In the genomic region with DNA sequence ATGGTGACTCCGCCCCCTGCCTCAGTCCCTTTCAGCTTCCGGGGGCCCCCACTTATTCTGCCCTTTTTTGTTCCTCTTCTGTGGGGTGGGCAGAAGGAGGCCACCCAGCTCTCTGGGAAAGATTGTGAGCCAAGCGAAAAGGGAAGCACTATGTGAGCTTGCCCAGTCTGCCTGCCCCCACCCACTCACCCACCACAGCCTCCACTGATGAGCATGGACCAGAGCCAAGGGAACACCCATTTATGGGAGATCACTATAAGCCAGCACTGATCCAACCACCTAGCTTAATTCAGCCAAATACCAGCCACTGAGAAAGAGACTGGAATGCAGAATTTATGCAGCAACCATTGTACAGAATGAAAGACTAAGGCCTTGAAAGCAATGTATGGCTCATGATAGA, we compare ENCODE assay signal across 10 mouse cellular contexts. TPM values are rescaled to one million over a fixed set of nuclear protein-coding genes. Genes with fewer than 3 reads are reported as not detected.
A peak's percentile ranks its signal among the peaks of the same experiment; 100 is the strongest.
DNase-seq lines count a peak whose midpoint lies in the region; ATAC-seq lines count a peak whose summit lies in the region.
"Had no signal": no experiment of that assay in that cellular context is flagged by ENCODE, and none has a peak within 500 bp of the region (broad histone marks: within the 10 kb centered on the region; RNA-seq: fewer than 3 reads in every experiment).

No protein-coding gene starts in this region.

- H3K9ac ChIP-seq in forebrain, embryonic 14.5 days (ENCODE audit: low read length): no peak overlapping the region
- H3K9ac ChIP-seq in neural tube, embryonic 15.5 days (replicated peaks): no peak overlapping the region
- H3K9ac ChIP-seq: heart, embryonic 15.5 days; limb, embryonic 12.5 days had no signal

- ATAC-seq in forebrain, embryonic 14.5 days: peak; percentile 61
- ATAC-seq in neural tube, embryonic 15.5 days (ENCODE audit: low FRiP score): no peak

- no peaks in the 10 kb centered on the region for H3K36me3 ChIP-seq in forebrain, embryonic 14.5 days (ENCODE audit: control insufficient read depth, insufficient read depth, low read length)
- H3K36me3 ChIP-seq in neural tube, embryonic 15.5 days: no peaks in the 10 kb centered on the region
- H3K36me3 ChIP-seq: heart, embryonic 15.5 days; limb, embryonic 12.5 days had no signal

- no peaks in the 10 kb centered on the region for H3K27me3 ChIP-seq in forebrain, embryonic 14.5 days (replicated peaks; ENCODE audit: control insufficient read depth, insufficient read depth, low read length)
- no peaks in the 10 kb centered on the region for H3K27me3 ChIP-seq in neural tube, embryonic 15.5 days (replicated peaks)
- H3K27me3 ChIP-seq: heart, embryonic 15.5 days had no signal

- H3K9me3 ChIP-seq in forebrain, embryonic 14.5 days (replicated peaks; ENCODE audit: control insufficient read depth, low read length): no peaks in the 10 kb centered on the region
- no peaks in the 10 kb centered on the region for H3K9me3 ChIP-seq in neural tube, embryonic 15.5 days (replicated peaks)
- H3K9me3 ChIP-seq: heart, embryonic 15.5 days; limb, embryonic 12.5 days had no signal

- WGBS in forebrain, embryonic 14.5 days: 39% methylated on average over 3 of the region's 3 CpGs
- WGBS in neural tube, embryonic 15.5 days: 66% methylated on average over 3 of the region's 3 CpGs

- no peak overlapping the region for H3K4me2 ChIP-seq in forebrain, embryonic 14.5 days (ENCODE audit: low read length)
- no peak overlapping the region for H3K4me2 ChIP-seq in neural tube, embryonic 15.5 days
- H3K4me2 ChIP-seq: heart, embryonic 15.5 days; limb, embryonic 12.5 days had no signal

- peak; percentile 2 for DNase-seq in gastrocnemius, adult 18-20 months (ENCODE audit: low spot score)
- DNase-seq in gastrocnemius, postnatal 4 days (ENCODE audit: low spot score in 2 of 2): no peak
- DNase-seq in 416B (ENCODE audit: low read depth): peak; percentile 88
- DNase-seq in forebrain, embryonic 14.5 days (ENCODE audit: low spot score): peak; percentile 34
- DNase-seq in lung, postnatal 4 days: peak; percentile 59 to 65
- no peak for DNase-seq in kidney, postnatal 10 days
- DNase-seq in adrenal gland, postnatal 10 days: no peak

- no peak overlapping the region for H3K4me3 ChIP-seq in forebrain, embryonic 14.5 days (ENCODE audit: low read depth, low read length)
- no peak overlapping the region for H3K4me3 ChIP-seq in neural tube, embryonic 15.5 days (replicated peaks)
- H3K4me3 ChIP-seq: heart, embryonic 15.5 days; limb, embryonic 12.5 days had no signal

- H3K4me1 ChIP-seq in forebrain, embryonic 14.5 days (ENCODE audit: control insufficient read depth, insufficient read depth, low read length): no peaks in the 10 kb centered on the region; the same call in 1 of the 2 replicates
- peaks cover 9% of the 10 kb centered on the region; the same call in 1 of the 2 replicates for H3K4me1 ChIP-seq in neural tube, embryonic 15.5 days
- H3K4me1 ChIP-seq: heart, embryonic 15.5 days; limb, embryonic 12.5 days had no signal

- no peak overlapping the region for H3K27ac ChIP-seq in forebrain, embryonic 14.5 days (ENCODE audit: low read depth, low read length)
- no peak overlapping the region for H3K27ac ChIP-seq in neural tube, embryonic 15.5 days (replicated peaks)
- H3K27ac ChIP-seq: heart, embryonic 15.5 days; limb, embryonic 12.5 days had no signal

RNA-seq across cellular contexts. Expression of a gene that starts 34.8 kb away (rescaled TPM):
- 1 to 10 TPM; 5.1 to 6.7 TPM for total RNA-seq in gastrocnemius, adult 18-20 months (2021)
- 10 to 100 TPM; 16.9 to 18.0 TPM for total RNA-seq in gastrocnemius, postnatal 4 days (2021)
- polyA plus RNA-seq in forebrain, embryonic 14.5 days (2014; fragmentation: Nextera tagmentation; extraction: Ambion mirVana): 5.1 and 6.0 TPM in 2 replicates
- polyA plus RNA-seq in neural tube, embryonic 15.5 days (2015; fragmentation: Nextera tagmentation; extraction: Ambion mirVana): 13.1 and 13.7 TPM in 2 replicates
- 10 to 100 TPM; 10.8 to 13.2 TPM for total RNA-seq in adrenal gland, postnatal 10 days (2021)

RNA-seq across cellular contexts. Expression of a gene that starts 43.5 kb away (rescaled TPM):
- under 1 TPM; 0.05 TPM for total RNA-seq in gastrocnemius, adult 18-20 months (2021)
- total RNA-seq in gastrocnemius, postnatal 4 days (2021): under 1 TPM; 0.41 to 0.49 TPM
- 2.3 and 3.2 TPM in 2 replicates for polyA plus RNA-seq in forebrain, embryonic 14.5 days (2014; fragmentation: Nextera tagmentation; extraction: Ambion mirVana)
- 2.4 and 3.6 TPM in 2 replicates for polyA plus RNA-seq in neural tube, embryonic 15.5 days (2015; fragmentation: Nextera tagmentation; extraction: Ambion mirVana)
- 1 to 10 TPM; 2.3 to 4.0 TPM for total RNA-seq in adrenal gland, postnatal 10 days (2021)

Comparison
In these comparisons a context has a peak if more than half of its experiments do, and no peak if none do; other contexts are left out.
1. DNase-seq: peak in gastrocnemius, adult 18-20 months (single experiment), 416B (single experiment), forebrain, embryonic 14.5 days (single experiment) and lung, postnatal 4 days (2 of 2); none in gastrocnemius, postnatal 4 days (0 of 2), kidney, postnatal 10 days (single experiment) and adrenal gland, postnatal 10 days (single experiment).